Mouse (Mus musculus): ENCODE measurements around the gene Fbxl2.

The Fbxl2 gene

GRCm38 (mm10) chr9:113974945-113975344, 71.0 kb downstream of the Fbxl2 start:
- in situ Hi-C loops (cut with MboI; ENCODE audit: low sequenced_read_pairs) = no loop called here

GRCm38 (mm10) chr9:113973857-113974256, 72.1 kb downstream of the Fbxl2 start:
- in situ Hi-C loops (cut with MboI; ENCODE audit: low sequenced_read_pairs) = no loop called here

- in situ Hi-C loops (cut with MboI; ENCODE audit: low sequenced_read_pairs) = no loop called here
These were observed 74.4 kb downstream of the Fbxl2 start for GRCm38 (mm10) chr9:113971615-113972014.

- in situ Hi-C loops (cut with MboI; ENCODE audit: low sequenced_read_pairs) = no loop called here
These were observed 76.0 kb downstream of the Fbxl2 start for GRCm38 (mm10) chr9:113970041-113970440.

- in situ Hi-C loops (cut with MboI; ENCODE audit: low sequenced_read_pairs) = no loop called here
These were observed 76.6 kb downstream of the Fbxl2 start for GRCm38 (mm10) chr9:113969399-113969798.

GRCm38 (mm10) chr9:113968967-113969366, 77.0 kb downstream of the Fbxl2 start:
- in situ Hi-C loops (cut with MboI; ENCODE audit: low sequenced_read_pairs) = no loop called here

- in situ Hi-C loops (cut with MboI; ENCODE audit: low sequenced_read_pairs) = no loop called here
These were observed 79.2 kb downstream of the Fbxl2 start for GRCm38 (mm10) chr9:113966838-113967237.

- in situ Hi-C loops (cut with MboI; ENCODE audit: low sequenced_read_pairs) = no loop called here
These were observed 81.6 kb downstream of the Fbxl2 start for GRCm38 (mm10) chr9:113964415-113964814.

- in situ Hi-C loops (cut with MboI; ENCODE audit: low sequenced_read_pairs) = no loop called here
These were observed 82.3 kb downstream of the Fbxl2 start for GRCm38 (mm10) chr9:113963718-113964117.

- in situ Hi-C loops (cut with MboI; ENCODE audit: low sequenced_read_pairs) = no loop called here
These were observed 88.2 kb downstream of the Fbxl2 start for GRCm38 (mm10) chr9:113957777-113958176.

- in situ Hi-C loops (cut with MboI; ENCODE audit: low sequenced_read_pairs) = no loop called here
These were observed 98.8 kb downstream of the Fbxl2 start for GRCm38 (mm10) chr9:113947216-113947615.

- in situ Hi-C loops (cut with MboI; ENCODE audit: low sequenced_read_pairs) = no loop called here
These were observed 102.6 kb downstream of the Fbxl2 start for GRCm38 (mm10) chr9:113943372-113943771.

- in situ Hi-C loops (cut with MboI; ENCODE audit: low sequenced_read_pairs) = no loop called here
These were observed 104.7 kb downstream of the Fbxl2 start for GRCm38 (mm10) chr9:113941103-113941805.

GRCm38 (mm10) chr9:113939063-113939850, 106.7 kb downstream of the Fbxl2 start:
- in situ Hi-C loops (cut with MboI; ENCODE audit: low sequenced_read_pairs) = no loop called here

- in situ Hi-C loops (cut with MboI; ENCODE audit: low sequenced_read_pairs) = no loop called here
These were observed 110.4 kb downstream of the Fbxl2 start for GRCm38 (mm10) chr9:113935638-113936037.

GRCm38 (mm10) chr9:113932501-113932900, 113.5 kb downstream of the Fbxl2 start:
- in situ Hi-C loops (cut with MboI; ENCODE audit: low sequenced_read_pairs) = no loop called here

- in situ Hi-C loops (cut with MboI; ENCODE audit: low sequenced_read_pairs) = no loop called here
These were observed 113.9 kb downstream of the Fbxl2 start for GRCm38 (mm10) chr9:113932100-113932470.

- in situ Hi-C loops (cut with MboI; ENCODE audit: low sequenced_read_pairs) = no loop called here
These were observed 114.5 kb downstream of the Fbxl2 start for GRCm38 (mm10) chr9:113931375-113932099.

- in situ Hi-C loops (cut with MboI; ENCODE audit: low sequenced_read_pairs) = no loop called here
These were observed 115.2 kb downstream of the Fbxl2 start, which contains the start of gene Ubp1 for GRCm38 (mm10) chr9:113930534-113931374. Gene Ubp1, plus strand, starts transcription at chr9:113930934.

GRCm38 (mm10) chr9:113929676-113930075, 116.3 kb downstream of the Fbxl2 start:
- in situ Hi-C loops (cut with MboI; ENCODE audit: low sequenced_read_pairs) = no loop called here

GRCm38 (mm10) chr9:113928591-113928990, 117.4 kb downstream of the Fbxl2 start:
- in situ Hi-C loops (cut with MboI; ENCODE audit: low sequenced_read_pairs) = no loop called here

All from CH12F3 (cell line).